Mouse (Mus musculus): Measurements from ENCODE around the gene Mafb. TPM values are rescaled to one million over a fixed set of nuclear protein-coding genes. Genes with fewer than 3 reads are reported as not detected.

Mafb gene
- total and polyA plus RNA-seq, 3 experiments = 0.05 TPM; not detected in 2

DNA sequence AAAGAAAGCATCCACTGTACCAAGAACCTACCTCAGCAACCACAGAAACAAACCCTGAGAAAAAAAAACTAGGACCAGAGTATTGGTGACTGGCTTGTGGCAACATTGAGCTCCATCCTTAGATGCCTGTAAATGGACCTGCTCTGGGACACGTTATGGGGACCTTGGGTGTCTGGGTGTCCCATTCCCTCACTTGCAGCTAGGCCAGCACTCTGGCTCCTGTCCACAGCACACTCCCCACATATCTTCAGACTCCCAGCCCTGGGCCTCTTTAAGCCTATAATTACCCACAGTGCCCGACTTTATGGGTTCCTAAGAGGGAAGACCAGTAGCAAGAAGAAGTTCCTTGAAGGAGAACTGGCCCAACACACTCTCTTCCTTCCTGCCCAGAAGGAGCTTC lies 30.8 kb downstream of the Mafb start:
- ATAC-seq (ENCODE audit: extremely low read depth, insufficient number of reproducible peaks, low FRiP score, poor library complexity, severe bottlenecking) = no peak
- no peak for TF ChIP-seq POLR2AphosphoS5 (IDR thresholded peaks at IDR 0.05; ENCODE audit: insufficient replicate concordance, low read depth, low read length)
- Histone ChIP-seq H3K9me3 (replicated peaks) (peaks cover 80% of the 10 kb centered on the region), H3K4me1 (ENCODE audit: insufficient read depth, low read depth, low read length) (no peaks in the 10 kb centered on the region), H3K27me3 (ENCODE audit: insufficient read depth, low read length) (no peaks in the 10 kb centered on the region), H3K4me3 (ENCODE audit: low read depth, low read length) (no peak overlapping the region), H3K36me3 (replicated peaks) (no peaks in the 10 kb centered on the region)
- DNase-seq (ENCODE audit: low spot score) = no peak

DNA sequence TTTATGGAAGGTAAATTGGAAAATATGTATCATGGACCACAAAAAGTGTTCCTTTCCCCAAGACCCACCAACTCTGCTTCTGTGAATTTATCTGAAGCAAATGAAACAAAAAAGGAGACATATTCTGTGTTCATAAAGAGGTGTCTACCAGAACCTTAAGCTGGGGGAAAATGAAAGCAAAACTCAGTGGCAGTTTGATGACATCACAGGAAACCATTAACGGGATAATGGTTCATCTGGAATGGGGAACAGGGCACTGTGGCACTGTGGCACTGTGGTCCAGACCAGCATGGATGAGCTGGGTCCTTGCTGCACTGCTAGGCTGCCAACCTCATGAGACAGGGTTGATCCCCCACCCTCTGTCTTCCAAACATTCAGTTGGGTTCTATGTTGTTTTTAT lies 31.8 kb downstream of the Mafb start:
- ATAC-seq (ENCODE audit: extremely low read depth, insufficient number of reproducible peaks, low FRiP score, poor library complexity, severe bottlenecking) (no peak), DNase-seq (ENCODE audit: low spot score) (no peak)
- no peak for TF ChIP-seq CTCF (IDR thresholded peaks at IDR 0.05; ENCODE audit: low read depth, low read length)
- TF ChIP-seq GATA2 (IDR thresholded peaks at IDR 0.05; ENCODE audit: borderline replicate concordance, low read depth, low read length) = no peak
- no peak for TF ChIP-seq GATA1 (IDR thresholded peaks at IDR 0.05; ENCODE audit: borderline replicate concordance, low read length)
- no peak for TF ChIP-seq TAL1 (conservative IDR thresholded peaks at IDR 0.05; ENCODE audit: low read depth, low read length)
- TF ChIP-seq POLR2AphosphoS5 (IDR thresholded peaks at IDR 0.05; ENCODE audit: insufficient replicate concordance, low read depth, low read length) = no peak
- H3K27me3 ChIP-seq (ENCODE audit: insufficient read depth, low read length) = no peaks in the 10 kb centered on the region
- peaks cover 86% of the 10 kb centered on the region for H3K9me3 ChIP-seq (replicated peaks)
- no peaks in the 10 kb centered on the region for H3K4me1 ChIP-seq (ENCODE audit: insufficient read depth, low read depth, low read length)
- no peak overlapping the region for H3K4me3 ChIP-seq (ENCODE audit: low read depth, low read length)
- no peaks in the 10 kb centered on the region for H3K36me3 ChIP-seq (replicated peaks)

DNA sequence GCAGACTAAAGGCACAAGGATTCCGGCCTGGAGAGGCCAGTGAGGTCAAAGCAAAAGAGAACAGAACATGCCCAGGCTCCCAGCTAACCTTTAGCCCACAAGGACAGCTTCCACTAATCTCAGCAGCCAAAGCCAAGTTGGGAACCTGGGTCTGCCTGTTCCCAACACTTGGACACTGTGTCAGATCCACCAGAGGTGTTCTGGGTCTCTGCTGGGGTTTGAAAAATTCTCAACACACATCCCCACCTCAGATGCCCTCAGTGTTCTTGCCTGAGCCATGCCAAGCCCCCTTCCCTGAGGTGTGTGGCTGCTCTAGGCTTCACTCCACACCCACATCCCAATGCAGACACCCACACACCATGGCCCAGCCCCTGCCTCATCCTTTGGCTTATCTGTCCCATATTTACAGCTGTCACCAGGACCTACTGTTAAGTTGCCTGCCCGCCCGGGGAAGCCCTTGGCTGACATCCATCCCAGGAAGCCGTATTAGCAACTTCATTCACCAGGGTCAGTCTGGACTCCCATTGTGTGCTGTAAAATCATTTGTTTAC lies 32.7 kb downstream of the Mafb start, which contains the start of gene Gm826:
Gm826 (minus strand) TSS at position 52 of the 551 bp plus-strand sequence.
- Histone ChIP-seq H3K36me3 (replicated peaks) (no peaks in the 10 kb centered on the region), H3K9me3 (replicated peaks) (peaks cover 85% of the 10 kb centered on the region), H3K4me1 (ENCODE audit: insufficient read depth, low read depth, low read length) (no peaks in the 10 kb centered on the region), H3K27me3 (ENCODE audit: insufficient read depth, low read length) (no peaks in the 10 kb centered on the region), H3K4me3 (ENCODE audit: low read depth, low read length) (no peak within 1 kb of the TSS)
- TF ChIP-seq TAL1 (conservative IDR thresholded peaks at IDR 0.05; ENCODE audit: low read depth, low read length) (no peak), GATA2 (IDR thresholded peaks at IDR 0.05; ENCODE audit: borderline replicate concordance, low read depth, low read length) (no peak), GATA1 (IDR thresholded peaks at IDR 0.05; ENCODE audit: borderline replicate concordance, low read length) (no peak), POLR2AphosphoS5 (IDR thresholded peaks at IDR 0.05; ENCODE audit: insufficient replicate concordance, low read depth, low read length) (no peak), CTCF (IDR thresholded peaks at IDR 0.05; ENCODE audit: low read depth, low read length) (no peak)
- DNase-seq (ENCODE audit: low spot score) (no peak), ATAC-seq (ENCODE audit: extremely low read depth, insufficient number of reproducible peaks, low FRiP score, poor library complexity, severe bottlenecking) (no peak)

DNA sequence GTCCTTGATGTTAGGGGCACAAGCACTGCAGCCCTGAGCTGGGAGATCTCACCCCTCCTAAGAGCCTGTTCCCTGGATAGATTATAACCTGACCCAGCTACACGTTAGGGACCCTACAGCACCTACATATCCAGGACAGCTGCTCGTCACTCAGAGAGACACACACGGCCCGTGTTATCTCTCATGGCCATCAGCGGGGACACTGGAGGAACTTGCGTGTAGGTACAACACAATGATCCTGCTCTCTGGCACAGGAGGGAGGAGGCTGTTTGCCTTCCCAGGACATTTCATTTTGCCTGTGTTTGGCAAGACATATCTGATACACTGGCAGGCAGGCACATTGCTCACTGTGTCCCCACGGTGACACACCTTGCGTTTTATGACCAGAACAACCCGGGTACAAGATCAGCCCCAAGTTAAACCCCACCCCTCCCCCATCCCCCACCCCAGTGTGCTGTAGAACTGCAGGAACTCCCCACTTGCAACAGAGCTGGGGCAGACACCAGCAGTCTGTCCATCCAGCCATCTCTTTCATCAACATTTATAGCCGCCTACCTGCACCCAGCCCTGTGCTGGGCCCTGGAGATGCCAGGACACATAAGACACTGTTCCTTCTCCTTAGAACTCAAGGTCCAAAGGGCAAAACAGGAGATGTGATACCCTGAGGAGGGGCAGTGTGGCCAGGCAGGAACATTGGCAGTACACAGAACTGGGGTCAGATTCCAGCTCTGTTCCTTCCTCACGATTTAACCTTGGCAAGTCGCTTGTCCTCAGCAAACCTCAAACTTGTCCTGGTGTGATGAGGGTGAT lies 34.1 kb downstream of the Mafb start:
- Histone ChIP-seq H3K9me3 (replicated peaks) (peaks cover 86% of the 10 kb centered on the region), H3K27me3 (ENCODE audit: insufficient read depth, low read length) (no peaks in the 10 kb centered on the region), H3K4me1 (ENCODE audit: insufficient read depth, low read depth, low read length) (no peaks in the 10 kb centered on the region), H3K4me3 (ENCODE audit: low read depth, low read length) (no peak overlapping the region), H3K36me3 (replicated peaks) (no peaks in the 10 kb centered on the region)
- no peak for TF ChIP-seq TAL1 (conservative IDR thresholded peaks at IDR 0.05; ENCODE audit: low read depth, low read length)
- TF ChIP-seq POLR2AphosphoS5 (IDR thresholded peaks at IDR 0.05; ENCODE audit: insufficient replicate concordance, low read depth, low read length) = no peak
- TF ChIP-seq CTCF (IDR thresholded peaks at IDR 0.05; ENCODE audit: low read depth, low read length) = no peak
- TF ChIP-seq GATA2 (IDR thresholded peaks at IDR 0.05; ENCODE audit: borderline replicate concordance, low read depth, low read length) = no peak
- TF ChIP-seq GATA1 (IDR thresholded peaks at IDR 0.05; ENCODE audit: borderline replicate concordance, low read length) = no peak
- DNase-seq (ENCODE audit: low spot score) = no peak
- no peak for ATAC-seq (ENCODE audit: extremely low read depth, insufficient number of reproducible peaks, low FRiP score, poor library complexity, severe bottlenecking)

DNA sequence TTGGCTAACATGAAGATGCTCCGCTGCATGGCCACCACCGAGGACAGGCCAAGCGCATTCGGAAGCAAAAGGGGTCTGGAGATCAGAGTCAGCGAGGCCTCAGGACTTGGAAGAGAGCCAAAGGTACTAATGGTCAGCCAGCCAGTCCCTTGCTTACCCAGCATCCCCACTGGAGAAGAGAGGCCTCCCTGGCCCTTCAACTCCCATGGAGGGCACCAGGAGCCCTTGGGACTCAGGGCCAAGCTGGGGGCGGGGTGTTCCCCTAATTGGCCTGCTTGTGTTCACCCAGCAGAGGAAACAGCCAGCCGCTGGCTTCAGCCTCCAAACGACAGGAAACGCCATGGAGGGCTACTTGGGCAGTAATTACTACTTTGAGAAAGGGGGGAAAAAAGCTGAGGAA lies 38.0 kb downstream of the Mafb start:
- DNase-seq (ENCODE audit: low spot score) = no peak
- ATAC-seq (ENCODE audit: extremely low read depth, insufficient number of reproducible peaks, low FRiP score, poor library complexity, severe bottlenecking) = no peak
- no peak for TF ChIP-seq GATA2 (IDR thresholded peaks at IDR 0.05; ENCODE audit: borderline replicate concordance, low read depth, low read length)
- TF ChIP-seq CTCF (IDR thresholded peaks at IDR 0.05; ENCODE audit: low read depth, low read length) = no peak
- no peak for TF ChIP-seq POLR2AphosphoS5 (IDR thresholded peaks at IDR 0.05; ENCODE audit: insufficient replicate concordance, low read depth, low read length)
- no peak for TF ChIP-seq GATA1 (IDR thresholded peaks at IDR 0.05; ENCODE audit: borderline replicate concordance, low read length)
- no peak for TF ChIP-seq TAL1 (conservative IDR thresholded peaks at IDR 0.05; ENCODE audit: low read depth, low read length)

DNA sequence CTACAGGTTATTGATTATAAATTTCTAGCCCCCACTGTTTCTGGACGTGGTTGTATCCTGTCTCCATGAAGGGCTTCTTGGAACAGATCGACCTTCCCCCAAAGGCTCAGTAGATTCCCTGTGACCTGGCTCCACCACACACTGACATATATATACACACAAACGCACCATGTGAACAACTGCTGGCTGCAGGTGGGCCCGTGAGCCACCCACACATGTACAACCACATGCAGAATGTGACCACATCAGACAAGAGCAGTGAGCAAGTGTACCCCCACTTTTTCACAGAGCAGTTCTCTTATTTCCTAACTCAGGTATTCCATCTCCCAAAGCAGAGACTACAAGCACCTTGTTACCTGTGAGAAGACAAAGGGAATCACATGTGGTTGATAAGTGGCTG lies 39.1 kb downstream of the Mafb start:
- H3K4me3 ChIP-seq (ENCODE audit: low read depth, low read length) = no peak overlapping the region
- DNase-seq (ENCODE audit: low spot score) (no peak), ATAC-seq (ENCODE audit: extremely low read depth, insufficient number of reproducible peaks, low FRiP score, poor library complexity, severe bottlenecking) (no peak)
- H3K36me3 ChIP-seq (replicated peaks) = no peaks in the 10 kb centered on the region
- TF ChIP-seq TAL1 (conservative IDR thresholded peaks at IDR 0.05; ENCODE audit: low read depth, low read length) (no peak), GATA1 (IDR thresholded peaks at IDR 0.05; ENCODE audit: borderline replicate concordance, low read length) (no peak), CTCF (IDR thresholded peaks at IDR 0.05; ENCODE audit: low read depth, low read length) (no peak), POLR2AphosphoS5 (IDR thresholded peaks at IDR 0.05; ENCODE audit: insufficient replicate concordance, low read depth, low read length) (no peak), GATA2 (IDR thresholded peaks at IDR 0.05; ENCODE audit: borderline replicate concordance, low read depth, low read length) (no peak)
- no peaks in the 10 kb centered on the region for H3K27me3 ChIP-seq (ENCODE audit: insufficient read depth, low read length)
- H3K4me1 ChIP-seq (ENCODE audit: insufficient read depth, low read depth, low read length) = no peaks in the 10 kb centered on the region
- H3K9me3 ChIP-seq (replicated peaks) = peaks cover 85% of the 10 kb centered on the region

More for the DNA sequence above, 38.0 kb downstream of the Mafb start:
- H3K27me3 ChIP-seq (ENCODE audit: insufficient read depth, low read length) = no peaks in the 10 kb centered on the region
- no peaks in the 10 kb centered on the region for H3K36me3 ChIP-seq (replicated peaks)
- H3K4me3 ChIP-seq (ENCODE audit: low read depth, low read length) = no peak overlapping the region
- H3K9me3 ChIP-seq (replicated peaks) = peaks cover 87% of the 10 kb centered on the region
- no peaks in the 10 kb centered on the region for H3K4me1 ChIP-seq (ENCODE audit: insufficient read depth, low read depth, low read length)
